Mouse (Mus musculus) ES-E14 (cell line): ENCODE measurements around the gene Btg3. TPM values are rescaled to one million over a fixed set of nuclear protein-coding genes. Genes with fewer than 3 reads are reported as not detected.

Source experiments
- DNase-seq: peaks from one replicate; pipeline ENCODE4 v3.0.0-alpha.2; 2013; ENCODE audit warnings: low read depth, low spot score
- H3K27ac ChIP-seq: 2 replicates; pipeline ENCODE4 v1.5.1; 2012; ENCODE audit warnings: low read depth, mild to moderate bottlenecking, low read length, moderate library complexity, mixed read lengths; ENCODE audit not compliant: poor library complexity, insufficient read depth, severe bottlenecking
- H3K36me3 ChIP-seq: 2 replicates; pipeline ENCODE4 v1.6.1; 2012; ENCODE audit warnings: mild to moderate bottlenecking, low read length, moderate library complexity, mixed read lengths; ENCODE audit not compliant: control insufficient read depth, poor library complexity, insufficient read depth, severe bottlenecking
- H3K4me1 ChIP-seq, 2 experiments: fragments of 150-350 bp in 1 of 2; sonication (generic) in 1 of 2; 2 replicates each; pipeline ENCODE4 v1.6.1; 2012; ENCODE audit warnings: low read length in 2 of 2, mild to moderate bottlenecking in 1 of 2, mixed read lengths in 1 of 2; ENCODE audit not compliant: control insufficient read depth in 2 of 2, insufficient read depth in 2 of 2, poor library complexity in 1 of 2
- H3K4me3 ChIP-seq, 2 experiments: fragments of 150-350 bp in 1 of 2; sonication (generic) in 1 of 2; 2 replicates each; pipeline ENCODE4 v1.5.1; 2012; ENCODE audit warnings: low read length in 2 of 2, low read depth in 1 of 2, mild to moderate bottlenecking in 1 of 2, mixed read lengths in 1 of 2; ENCODE audit not compliant: insufficient read depth in 1 of 2, poor library complexity in 1 of 2, severe bottlenecking in 1 of 2
- H3K9ac ChIP-seq: 2 replicates; pipeline ENCODE4 v1.6.1; 2012; ENCODE audit warnings: low read depth, mild to moderate bottlenecking, low read length, mixed read lengths; ENCODE audit not compliant: poor library complexity, insufficient read depth, severe bottlenecking
- H3K9me3 ChIP-seq: fragments of 150-350 bp; sonication (generic); 2 replicates; pipeline ENCODE4 v1.6.1; 2012; ENCODE audit warnings: low read depth, mild to moderate bottlenecking, low read length; ENCODE audit not compliant: control insufficient read depth, insufficient read depth
- CHD2 ChIP-seq: IDR thresholded peaks from 2 replicates; pipeline ENCODE4 v1.6.1; 2014; ENCODE audit warnings: mild to moderate bottlenecking, low read depth, low read length, inconsistent platforms
- HCFC1 ChIP-seq: IDR thresholded peaks from 2 replicates; pipeline ENCODE4 v1.6.1; 2012; ENCODE audit warnings: low read length, inconsistent platforms, borderline replicate concordance; ENCODE audit not compliant: insufficient read depth
- MAFK ChIP-seq: IDR thresholded peaks from 2 replicates; pipeline ENCODE4 v1.6.1; 2014; ENCODE audit warnings: mild to moderate bottlenecking, low read depth, low read length, inconsistent platforms; ENCODE audit not compliant: insufficient read depth
- ZC3H11A ChIP-seq: IDR thresholded peaks from 2 replicates; pipeline ENCODE4 v1.6.1; 2012; ENCODE audit warnings: low read depth, mild to moderate bottlenecking, inconsistent platforms, low read length, borderline replicate concordance
- ZNF384 ChIP-seq: IDR thresholded peaks from 2 replicates; pipeline ENCODE4 v1.6.1; 2012; ENCODE audit warnings: low read depth, low read length, inconsistent platforms
- in situ Hi-C, 2 experiments: fragments of 600-800 bp; cut with MboI; formaldehyde crosslinking; loops; one replicate each; pipeline ENCODE4 v1.15.1; 2025; ENCODE audit warnings: low sequenced_read_pairs in 2 of 2, inconsistent platforms in 1 of 2; ENCODE audit not compliant: unreplicated experiment in 2 of 2
- total RNA-seq: library from RNA; depleted of rRNA; stranded (reverse); fragments of 300-350 nt; gene quantifications from 2 replicates; pipeline ENCODE4 v1.2.3, GENCODE M21; 2012; rRNA removed

Btg3 gene
- total RNA-seq, 1 experiment: 27.9 TPM

DNA sequence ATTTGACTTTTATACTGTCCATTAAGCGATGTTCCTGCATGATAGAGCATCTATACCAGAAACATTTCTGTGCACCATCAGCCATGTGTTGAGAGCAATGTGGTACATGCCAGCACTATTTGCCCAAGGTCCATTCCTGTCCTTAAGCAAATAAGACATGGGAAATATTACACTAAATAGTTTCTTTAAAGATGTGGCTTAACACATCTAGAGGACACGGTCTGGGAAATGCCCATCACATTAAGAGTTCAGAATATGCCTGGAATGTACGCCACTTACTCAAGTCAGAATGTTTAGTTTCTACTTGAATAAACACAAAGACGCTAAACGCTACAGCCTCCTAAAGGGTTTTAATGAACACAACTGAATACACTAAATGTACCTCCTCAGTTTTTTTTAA is 93.8 kb downstream of the Btg3 start:
- DNase-seq: no peak
- Histone ChIP-seq H3K36me3 (no peaks in the 10 kb centered on the region), H3K27ac (no peak overlapping the region), H3K9ac (no peak overlapping the region), H3K4me3 (no peak overlapping the region), H3K9me3 (no peaks in the 10 kb centered on the region), H3K4me1 (no peaks in the 10 kb centered on the region)
- in situ Hi-C loops: no loop called here
- TF ChIP-seq ZC3H11A (no peak), CHD2 (no peak), ZNF384 (no peak), HCFC1 (no peak), MAFK (no peak)

Other genes with a start within 250 kb of the Btg3 start
- gene Cxadr, start 75.7 kb downstream of the Btg3 start, total RNA-seq: 31.0 and 44.2 TPM in 2 replicates
- 23.7 and 24.6 TPM in 2 replicates for gene D16Ertd472e, start 199.5 kb upstream of the Btg3 start, total RNA-seq